Mouse (Mus musculus) c-Kit-negative CD71-positive TER-119-positive erythroid progenitor cells, embryonic 14.5 days (primary cell): ENCODE results near the gene Rab4a.

ENCODE experiments used
- DNase-seq: peaks from one replicate; pipeline ENCODE4 v3.0.0-alpha.2; 2013; ENCODE audit warnings: low read depth, low spot score

Gene Rab4a

GRCm38 (mm10) chr8:123813173-123813891 lies 7.5 kb downstream of the Rab4a start:
- no peak for DNase-seq

GRCm38 (mm10) chr8:123813892-123814266 lies 8.1 kb downstream of the Rab4a start:
- no peak for DNase-seq

GRCm38 (mm10) chr8:123815325-123815724 lies 9.5 kb downstream of the Rab4a start:
- DNase-seq, result no peak

DNA sequence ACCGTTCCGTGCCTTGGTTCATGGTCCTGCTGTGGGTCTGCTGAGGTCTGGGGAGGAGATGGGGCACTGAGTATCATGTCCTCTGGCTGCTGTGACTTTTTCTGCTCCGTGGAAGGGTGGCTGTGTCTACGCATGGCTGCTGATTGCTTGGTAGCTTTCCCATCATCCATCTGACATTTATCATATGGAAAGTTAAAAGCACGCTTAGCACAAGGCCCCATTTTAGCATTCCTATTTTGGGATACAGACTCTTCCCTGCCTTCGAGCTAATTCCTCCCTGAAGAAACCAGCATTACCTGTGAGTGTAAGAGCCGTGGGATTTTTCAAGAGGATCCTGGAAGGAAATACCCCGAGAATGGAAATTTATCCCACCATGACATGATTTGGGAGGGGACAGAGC lies 11.2 kb downstream of the Rab4a start:
- DNase-seq, result no peak

DNA sequence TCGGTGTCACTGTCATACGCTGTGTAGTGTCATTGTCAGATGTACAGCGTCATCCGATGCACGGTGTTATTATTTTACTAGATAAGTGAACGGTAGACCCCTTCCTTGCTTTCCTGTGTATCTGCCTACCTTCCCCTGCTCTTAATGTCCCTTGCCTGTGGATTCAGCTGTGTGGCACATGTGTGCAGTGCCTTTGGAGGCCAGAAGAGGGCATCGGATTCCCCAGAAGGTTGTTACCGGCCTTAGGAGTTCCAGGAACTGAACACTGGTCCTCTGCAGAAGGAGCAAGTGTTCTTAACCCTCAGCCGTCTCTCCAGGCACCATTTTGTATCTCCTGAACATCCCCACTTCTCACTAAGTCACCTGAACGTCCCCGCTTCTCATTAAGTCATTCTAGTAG lies 12.0 kb downstream of the Rab4a start:
- DNase-seq, result no peak

DNA sequence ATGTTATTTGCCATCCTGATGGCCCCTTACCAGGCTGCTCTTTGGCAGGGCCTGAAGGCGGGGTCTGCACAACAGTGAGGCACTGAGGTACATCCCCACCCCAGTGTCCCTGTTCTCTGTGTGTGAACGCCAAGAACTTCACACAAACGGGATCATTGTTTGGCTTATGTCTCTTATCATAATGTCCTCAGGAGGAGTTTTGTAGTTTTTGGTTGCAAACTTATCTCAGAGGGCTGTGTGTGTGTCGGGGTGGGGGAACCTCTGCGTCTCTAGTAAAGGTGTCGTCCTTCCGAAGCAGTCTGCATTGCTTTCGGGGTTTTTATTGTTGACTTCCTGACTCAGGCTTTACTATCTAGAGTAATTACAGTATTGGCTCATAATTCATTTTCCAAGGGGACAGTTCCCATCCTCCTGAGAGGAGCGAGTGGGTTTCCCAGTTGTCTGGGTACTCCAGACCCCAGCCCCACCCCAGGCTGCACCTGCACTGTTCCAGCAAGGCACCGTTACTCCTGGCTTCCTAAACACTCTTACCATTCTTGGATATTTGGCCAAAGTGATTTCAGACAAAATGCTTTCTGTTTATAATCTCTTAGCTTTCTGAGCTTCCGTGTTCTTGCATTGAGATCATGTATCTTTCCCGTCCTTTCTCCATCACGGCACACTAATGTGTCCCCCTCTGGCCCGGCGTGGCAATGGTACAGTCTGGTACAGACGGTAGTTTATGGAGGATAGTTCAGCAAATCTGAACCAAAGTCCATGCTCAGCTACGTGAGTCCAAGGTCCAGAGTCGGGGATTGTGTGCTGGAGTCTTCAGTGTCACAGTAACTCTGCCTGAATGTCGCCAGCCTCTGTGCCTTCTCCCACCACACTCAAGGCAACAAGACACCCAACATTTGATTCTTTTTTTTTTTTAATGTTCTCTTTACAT lies 14.2 kb downstream of the Rab4a start:
- no peak for DNase-seq

- no peak for DNase-seq
These were observed 15.0 kb downstream of the Rab4a start for GRCm38 (mm10) chr8:123820780-123821179.

DNA sequence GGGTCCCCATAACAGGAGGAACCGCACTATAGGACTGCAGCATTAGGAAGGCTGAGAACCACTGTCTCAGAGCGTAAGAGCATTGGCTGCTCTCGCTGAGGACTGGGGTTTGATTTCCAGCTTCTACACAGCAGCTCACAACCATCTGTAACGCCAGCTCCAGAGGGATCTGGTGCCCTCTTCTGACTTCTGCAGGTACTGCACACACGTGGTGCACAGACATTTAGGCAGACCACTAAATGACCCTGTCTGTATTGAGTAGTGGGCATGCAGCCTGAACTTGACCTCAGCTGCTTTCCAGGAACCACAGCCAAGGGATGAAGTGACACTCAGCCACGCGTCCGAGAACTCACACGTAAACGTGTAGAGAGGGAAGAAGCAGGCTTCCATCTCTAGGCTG lies 17.3 kb downstream of the Rab4a start:
- DNase-seq, result no peak

DNA sequence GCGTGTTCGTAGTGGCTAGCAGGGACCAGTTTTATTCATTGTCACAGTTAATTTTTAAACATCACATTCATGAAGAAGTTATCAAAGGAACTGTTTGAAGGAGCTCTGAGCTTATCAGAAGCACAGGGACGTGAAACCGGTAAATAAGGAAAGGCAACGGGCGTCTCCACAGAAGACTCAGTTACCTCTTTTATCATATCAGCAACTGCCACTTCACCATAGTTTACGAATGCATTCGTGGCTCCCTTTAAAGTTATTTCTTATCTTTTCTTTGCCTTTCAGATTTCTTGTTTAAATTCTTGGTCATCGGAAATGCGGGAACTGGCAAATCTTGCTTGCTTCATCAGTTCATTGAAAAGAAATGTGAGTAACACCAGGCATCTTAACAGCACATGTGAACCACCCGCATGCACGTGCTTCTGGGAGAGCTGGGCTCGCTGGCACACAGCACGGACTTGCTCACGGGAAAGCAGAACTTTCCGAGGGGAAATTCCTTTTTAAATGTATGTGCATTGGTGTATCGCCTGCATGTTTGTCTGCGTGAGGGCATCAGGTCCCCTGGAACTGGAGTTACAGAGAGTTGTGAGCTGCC lies 17.8 kb downstream of the Rab4a start:
- DNase-seq, result no peak

DNA sequence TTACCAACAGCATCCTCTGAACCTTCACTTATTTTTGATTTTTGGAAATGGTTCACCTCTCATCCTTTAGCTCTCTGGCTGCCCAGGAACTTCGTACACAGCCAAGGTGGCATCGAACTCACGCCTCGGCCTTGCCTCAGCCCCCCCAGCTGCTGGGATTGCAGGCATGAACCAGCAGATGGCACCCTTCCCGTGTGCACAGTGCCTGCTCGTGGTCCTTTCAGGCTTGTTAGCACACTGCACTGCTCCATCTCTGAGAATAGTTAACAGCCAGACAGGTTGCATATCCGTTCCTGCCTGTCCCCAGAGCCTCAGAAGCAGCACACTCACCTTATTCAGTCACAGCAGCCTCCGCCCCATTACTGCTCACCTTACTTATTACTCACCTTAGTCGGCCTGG lies 20.2 kb downstream of the Rab4a start:
- DNase-seq, result no peak

GRCm38 (mm10) chr8:123826758-123827157 lies 21.0 kb downstream of the Rab4a start:
- no peak for DNase-seq

DNA sequence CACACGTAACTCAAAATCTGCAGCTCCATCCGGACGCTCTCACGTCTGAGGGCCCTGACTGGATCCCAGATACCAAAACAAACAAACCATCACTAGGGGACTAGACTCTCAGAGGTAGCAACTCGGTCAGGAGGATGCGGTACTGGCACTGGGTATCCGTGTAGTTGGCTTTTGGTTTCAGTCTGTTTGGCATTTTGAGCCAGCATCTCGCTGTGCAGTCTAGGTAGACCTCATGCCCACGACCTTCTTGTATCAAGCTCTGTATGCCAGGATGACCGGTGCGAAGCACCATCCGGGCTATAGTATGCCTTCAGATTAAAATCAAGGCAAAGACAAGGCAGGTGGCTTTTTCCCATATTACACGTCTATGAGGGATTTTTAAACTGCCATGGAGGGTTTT lies 21.7 kb downstream of the Rab4a start:
- no peak for DNase-seq

DNA sequence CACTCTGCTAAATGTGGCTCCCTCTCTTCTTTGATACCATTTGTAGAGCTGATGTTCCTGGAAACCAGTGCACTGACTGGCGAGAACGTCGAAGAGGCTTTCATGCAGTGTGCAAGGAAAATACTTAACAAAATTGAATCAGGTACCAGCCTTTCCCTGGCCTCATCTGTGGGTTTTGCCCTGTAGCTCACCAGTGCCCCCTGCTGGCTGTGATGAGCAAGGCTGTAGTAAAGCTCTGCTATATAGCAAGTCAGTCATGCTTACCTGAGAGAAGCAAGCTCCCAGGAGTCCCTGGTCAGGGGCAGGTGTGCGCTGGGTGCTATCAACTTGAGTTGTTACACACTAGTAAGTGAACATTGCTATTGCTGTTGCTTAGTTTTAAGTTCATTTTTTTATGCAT lies 27.0 kb downstream of the Rab4a start:
- DNase-seq, result peak; percentile 26

DNA sequence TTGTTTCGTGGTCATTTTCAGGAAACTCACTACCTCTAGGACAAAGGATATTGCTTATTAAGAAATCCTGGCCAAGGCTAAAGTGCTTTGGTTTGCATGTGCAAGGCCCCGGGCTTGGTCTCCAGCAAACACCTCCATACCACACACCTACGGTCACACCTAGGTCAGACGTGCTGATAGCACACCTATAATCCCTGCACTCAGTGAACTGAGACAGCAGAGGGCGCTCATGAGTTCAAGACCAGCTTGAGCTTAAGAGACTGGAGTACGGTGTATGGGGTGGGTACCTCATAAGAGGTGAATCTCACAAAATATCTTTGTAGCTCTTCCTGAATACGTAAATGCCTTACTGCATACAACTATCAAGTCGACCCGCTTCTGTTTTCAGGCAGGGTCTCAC lies 29.7 kb downstream of the Rab4a start:
- DNase-seq, result peak; percentile 58

- no peak for DNase-seq
These were observed 30.6 kb downstream of the Rab4a start for GRCm38 (mm10) chr8:123836354-123836753.

DNA sequence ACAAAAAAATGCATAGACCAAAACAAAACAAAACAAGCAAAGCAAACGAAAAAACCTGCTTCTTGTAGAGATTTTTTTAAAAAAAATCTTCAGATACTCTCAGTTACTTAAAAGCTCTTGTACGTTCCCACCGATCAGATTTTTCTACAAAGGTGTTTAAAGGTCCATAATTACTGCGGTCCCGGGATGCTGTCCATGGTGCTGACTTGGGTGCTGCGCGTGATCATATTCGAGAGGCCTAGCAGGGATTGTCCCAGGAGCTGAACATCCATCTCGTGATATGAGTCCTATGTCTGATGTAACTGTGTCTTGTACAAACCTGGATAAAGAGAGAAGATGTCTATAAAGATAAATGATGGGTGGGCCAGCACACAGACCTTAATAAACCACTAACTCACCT lies 32.7 kb downstream of the Rab4a start:
- no peak for DNase-seq

- DNase-seq, result no peak
These were observed 35.0 kb downstream of the Rab4a start for GRCm38 (mm10) chr8:123840578-123841345.

GRCm38 (mm10) chr8:123842086-123842485 lies 36.3 kb downstream of the Rab4a start:
- DNase-seq, result no peak

- DNase-seq, result no peak
These were observed 38.6 kb downstream of the Rab4a start for GRCm38 (mm10) chr8:123844341-123844740.

DNA sequence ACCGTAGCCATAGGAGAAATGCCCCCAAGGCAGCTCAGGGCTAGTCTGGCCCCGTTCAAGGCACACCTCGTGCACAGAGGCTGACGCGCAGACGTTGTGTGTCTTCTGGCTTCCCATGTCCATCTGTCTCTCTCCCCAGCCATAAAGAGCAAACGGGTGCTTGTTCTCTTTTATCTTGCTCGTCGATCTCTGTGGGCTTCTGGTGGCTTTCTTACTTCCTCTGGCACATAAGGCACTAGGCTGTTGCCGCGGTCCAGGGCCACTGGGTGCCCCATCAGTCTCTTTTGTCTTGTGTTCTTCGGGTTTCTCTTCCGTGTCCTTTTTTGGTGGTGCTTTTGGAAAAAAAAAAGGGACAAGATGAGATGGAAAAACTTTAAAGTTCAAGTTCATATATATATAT lies 39.3 kb downstream of the Rab4a start:
- no peak for DNase-seq

GRCm38 (mm10) chr8:123845991-123846390 lies 40.2 kb downstream of the Rab4a start:
- no peak for DNase-seq

DNA sequence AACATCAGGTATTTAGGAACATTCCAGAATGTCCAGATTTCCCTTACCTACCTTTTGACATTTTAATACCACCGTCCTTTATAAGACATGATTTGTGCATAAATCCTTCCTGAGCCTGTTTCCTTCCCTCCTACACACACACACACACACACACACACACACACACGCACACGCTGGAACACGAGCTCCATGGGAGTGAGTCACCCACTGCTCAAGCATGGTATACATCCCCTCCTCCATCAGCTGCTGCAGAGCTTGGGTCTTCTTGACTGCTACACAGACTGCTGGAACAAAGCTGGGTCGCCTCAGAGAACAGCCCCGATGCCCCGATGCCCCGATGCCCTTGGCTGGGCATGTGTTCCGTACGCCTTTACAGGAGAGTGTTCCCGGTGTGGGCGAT lies 40.7 kb downstream of the Rab4a start:
- no peak for DNase-seq
